Mouse (Mus musculus) MEL-GATA-1-ER (cell line): ENCODE measurements around the gene Pcsk5.
A peak's percentile ranks its signal among the peaks of the same experiment; 100 is the strongest.

ENCODE experiments used
- DNase-seq: peaks from one replicate; pipeline ENCODE4 v3.0.0-alpha.2; 2012; ENCODE audit warnings: low read depth; ENCODE audit errors: extremely low read depth

The Pcsk5 gene

DNA sequence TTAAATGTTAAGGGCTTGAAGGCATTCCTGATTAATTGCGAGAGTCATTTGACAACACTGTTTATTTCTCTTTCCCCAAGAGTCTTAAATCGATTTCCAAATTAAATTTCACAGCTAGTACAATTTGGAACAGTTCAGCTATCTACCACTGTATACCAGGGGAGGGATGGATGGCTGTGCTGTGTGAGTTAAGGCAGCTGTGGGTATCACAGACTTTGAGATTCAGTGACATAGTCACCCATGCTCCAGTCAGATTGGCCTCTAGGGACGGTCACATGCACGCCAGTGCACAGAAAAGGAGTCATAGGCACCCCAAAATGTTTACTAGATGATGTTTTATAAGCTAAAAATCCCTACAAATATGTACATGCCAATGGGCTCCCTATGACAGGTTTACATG, 260.0 kb downstream of the Pcsk5 start:
- no peak for DNase-seq

DNA sequence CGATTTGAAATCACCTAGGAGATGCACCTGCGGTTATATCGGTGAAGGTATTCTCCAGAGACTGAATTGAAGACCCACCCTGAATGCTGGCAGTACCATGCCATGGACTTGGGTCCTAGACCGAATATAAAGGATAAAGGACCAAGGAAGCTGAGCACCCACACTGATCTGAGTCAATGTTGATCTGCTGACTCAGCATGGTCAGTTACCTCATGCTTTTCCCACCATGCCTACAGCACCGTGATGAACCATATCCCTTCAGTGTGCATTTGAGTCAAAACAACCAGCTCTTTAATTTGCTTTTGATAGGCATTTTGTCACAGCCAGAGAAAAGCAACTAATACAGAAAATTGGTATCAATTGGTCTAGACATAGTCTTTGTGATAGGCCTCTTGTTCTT, 262.9 kb downstream of the Pcsk5 start:
- DNase-seq: no peak

DNA sequence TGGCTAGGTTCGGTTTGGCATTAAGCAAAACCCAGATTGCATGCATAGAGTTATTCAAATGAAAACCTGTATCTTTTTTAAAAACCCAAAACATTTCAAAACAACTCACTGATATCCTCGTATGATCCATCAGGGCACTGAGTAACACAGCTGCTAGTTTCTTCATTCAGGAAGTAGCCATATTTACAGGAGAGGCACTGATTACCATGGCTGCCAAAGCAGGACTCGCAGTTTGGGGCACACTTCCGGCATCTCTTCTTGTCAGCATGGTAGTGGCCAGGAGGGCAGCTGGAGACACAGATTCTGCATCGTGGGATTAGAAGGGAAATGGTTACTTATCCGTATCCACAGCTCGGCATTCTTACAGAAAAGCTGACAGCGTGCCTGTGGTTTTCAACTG, 265.1 kb downstream of the Pcsk5 start:
- no peak for DNase-seq

DNA sequence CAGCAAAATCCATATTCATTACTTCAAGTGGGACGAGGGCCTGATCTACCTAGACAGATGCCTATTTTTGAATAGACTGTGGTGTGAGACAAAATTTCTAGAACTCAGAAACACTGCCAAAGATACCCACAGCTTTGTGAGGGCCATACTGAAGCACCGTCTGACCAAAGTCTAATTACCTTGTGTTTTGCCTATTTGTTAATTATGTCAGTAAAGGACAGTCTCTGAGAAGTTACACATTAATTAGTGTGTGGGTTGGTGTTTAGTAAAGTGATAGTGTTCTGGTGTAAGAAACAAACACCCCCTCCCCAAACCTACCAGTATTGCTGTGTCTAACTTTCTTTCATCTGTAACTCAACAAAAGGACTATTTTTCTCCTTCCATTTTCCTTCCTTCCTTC, 266.5 kb downstream of the Pcsk5 start:
- no peak for DNase-seq

DNA sequence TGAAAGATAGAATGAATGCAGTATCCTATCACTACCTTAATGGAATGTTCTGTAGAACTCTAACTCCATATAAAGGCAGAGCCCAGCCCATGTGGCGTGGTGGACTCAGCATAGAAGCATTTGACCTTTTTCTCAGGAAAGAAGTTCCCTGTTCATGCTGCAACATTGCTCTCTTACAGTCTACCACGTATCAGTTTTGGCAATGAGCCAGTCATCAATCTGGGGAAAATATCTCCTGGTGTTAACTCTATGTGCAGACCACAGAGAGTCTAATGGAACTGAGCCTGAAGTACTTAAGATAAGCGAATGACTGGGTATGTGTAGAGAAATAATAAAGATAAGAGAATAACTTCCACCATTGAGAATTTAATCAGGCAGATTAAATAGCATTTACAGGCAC, 270.2 kb downstream of the Pcsk5 start:
- DNase-seq: no peak

DNA sequence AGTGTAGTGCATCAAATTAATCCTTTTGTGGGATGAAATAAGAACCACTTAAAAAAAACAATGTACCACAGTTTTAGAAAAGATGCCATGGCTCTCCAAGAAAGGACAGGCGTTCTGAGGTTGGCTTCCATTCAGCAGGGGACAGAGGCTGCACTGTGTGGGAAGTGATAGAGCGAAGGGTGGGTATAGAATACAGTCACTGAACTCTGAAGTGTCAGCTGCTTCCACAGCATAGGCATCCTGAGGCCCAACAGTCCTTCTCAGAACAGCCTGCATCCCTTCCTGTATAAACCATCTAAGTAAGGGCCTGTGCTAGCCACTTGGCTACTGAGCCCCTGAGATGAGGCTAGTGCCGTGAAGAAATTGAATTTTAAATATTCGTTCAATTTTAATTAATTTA, 271.3 kb downstream of the Pcsk5 start:
- no peak for DNase-seq

DNA sequence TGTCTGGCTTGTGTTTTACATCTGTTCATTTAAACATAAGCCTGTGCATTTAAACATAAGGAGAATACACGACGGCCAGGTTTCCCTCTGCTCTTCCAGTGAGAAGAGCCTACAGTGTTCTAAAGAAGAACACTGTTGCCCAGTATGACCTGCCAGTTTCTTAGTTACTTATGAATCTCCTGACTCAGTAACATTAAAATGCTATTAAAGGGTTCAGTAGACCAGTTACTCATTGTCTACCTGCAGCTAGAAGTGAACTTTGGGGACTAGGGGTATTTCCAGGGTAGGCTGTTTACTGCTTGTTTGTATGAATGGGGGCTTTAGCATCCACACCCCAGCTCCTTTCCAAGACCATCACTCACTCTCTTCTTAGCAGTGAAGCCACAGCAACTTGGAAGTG, 278.7 kb downstream of the Pcsk5 start:
- no peak for DNase-seq

DNA sequence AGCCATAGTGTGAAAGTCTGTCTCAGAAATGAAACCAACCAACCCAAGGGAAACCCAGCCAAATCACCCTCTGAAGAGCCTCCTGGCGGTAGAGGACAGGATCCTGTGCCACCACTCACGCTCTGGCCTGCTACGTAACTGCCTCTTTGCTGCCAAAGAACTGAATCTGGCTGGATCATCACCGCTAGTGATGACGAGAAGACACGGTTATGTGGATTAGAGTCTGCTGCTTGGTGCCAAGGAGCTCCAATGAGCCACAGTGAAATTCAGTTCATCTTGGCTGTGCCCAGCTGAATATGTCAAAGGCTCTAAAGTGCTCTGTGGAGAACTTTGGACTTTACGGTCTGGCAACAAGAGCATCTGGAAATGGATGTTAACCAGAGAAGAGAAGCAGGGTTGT, 282.3 kb downstream of the Pcsk5 start:
- DNase-seq: no peak

DNA sequence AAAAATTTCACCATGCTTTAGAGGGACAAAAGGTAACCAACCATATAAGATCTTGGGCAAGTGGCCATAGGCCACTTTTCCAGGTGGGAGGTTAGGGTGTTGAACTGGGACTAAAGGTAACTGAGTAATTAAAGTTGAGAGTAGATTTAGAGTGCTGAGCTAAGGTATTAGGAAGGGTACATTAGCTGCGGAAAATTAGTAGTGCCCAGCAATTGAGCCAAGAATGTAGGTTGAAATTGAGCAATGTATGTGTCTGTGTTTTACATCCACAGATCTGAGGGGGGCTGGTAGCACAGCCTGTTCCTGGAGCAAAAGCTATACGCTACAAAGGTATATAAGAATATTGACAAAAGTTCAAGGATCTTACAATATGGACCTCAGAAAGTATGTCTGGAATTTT, 282.9 kb downstream of the Pcsk5 start:
- DNase-seq: no peak

GRCm38 (mm10) chr19:17553396-17554100, 283.9 kb downstream of the Pcsk5 start:
- no peak for DNase-seq

DNA sequence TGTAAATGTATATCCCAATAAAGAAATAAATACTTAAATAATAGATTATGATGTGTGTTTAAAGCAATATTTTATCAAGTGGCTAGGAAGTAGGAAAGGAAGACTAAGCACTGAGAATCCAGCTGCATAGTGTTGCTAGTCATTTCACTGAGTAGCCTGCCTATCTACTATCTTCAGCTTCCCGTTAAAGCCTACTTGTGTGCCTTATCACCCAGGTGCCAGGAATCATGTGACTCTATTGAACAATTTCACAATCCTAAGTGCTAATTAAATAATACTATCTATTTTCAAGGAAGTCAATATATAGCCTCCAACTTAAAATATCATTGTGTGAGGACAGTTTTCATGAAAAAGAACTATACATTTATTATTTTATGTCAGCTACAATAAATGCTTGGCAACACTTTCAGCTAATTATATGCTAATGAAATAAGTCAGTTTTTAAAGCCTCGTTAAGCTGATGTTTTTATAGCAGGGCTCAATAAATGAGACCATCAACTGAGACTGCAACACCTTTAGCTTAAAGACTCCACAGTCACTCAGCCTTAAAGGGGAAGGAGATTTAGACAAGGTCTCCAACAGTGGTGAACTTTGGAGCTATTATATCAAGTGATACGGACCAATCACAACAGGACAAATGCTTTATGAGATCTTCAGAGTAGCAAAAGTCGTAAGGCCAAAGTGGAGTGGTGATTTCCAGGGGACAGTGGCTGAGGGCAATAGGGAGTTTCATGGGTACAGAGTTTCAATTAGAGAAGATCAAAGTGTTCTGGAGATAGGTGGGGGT, 308.5 kb downstream of the Pcsk5 start:
- peak; percentile 2 for DNase-seq

GRCm38 (mm10) chr19:17525558-17525957, 311.9 kb downstream of the Pcsk5 start:
- DNase-seq: no peak

- DNase-seq: no peak
These were observed 323.0 kb downstream of the Pcsk5 start for GRCm38 (mm10) chr19:17514456-17514855.

DNA sequence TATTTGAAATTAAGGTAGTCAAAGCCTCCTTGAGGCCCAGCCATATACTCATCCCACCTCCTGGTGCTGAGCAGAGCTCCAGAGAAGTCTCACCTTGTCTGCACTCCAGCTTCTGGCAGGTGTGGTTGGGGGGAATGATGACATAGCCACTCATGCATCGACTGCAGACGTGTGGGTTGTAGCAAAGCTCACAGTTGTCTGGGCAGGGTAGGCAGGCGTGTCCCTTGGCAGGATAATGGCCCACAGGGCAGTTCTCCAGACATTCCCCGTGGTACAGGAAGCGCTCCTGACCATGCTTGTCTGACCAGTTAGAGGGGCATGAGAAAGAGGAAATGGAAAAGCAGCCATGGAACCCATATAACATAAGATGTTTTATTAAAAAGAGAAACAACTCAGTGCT, 326.1 kb downstream of the Pcsk5 start:
- DNase-seq: no peak

- DNase-seq: no peak
These were observed 333.2 kb downstream of the Pcsk5 start for GRCm38 (mm10) chr19:17504212-17504611.

DNA sequence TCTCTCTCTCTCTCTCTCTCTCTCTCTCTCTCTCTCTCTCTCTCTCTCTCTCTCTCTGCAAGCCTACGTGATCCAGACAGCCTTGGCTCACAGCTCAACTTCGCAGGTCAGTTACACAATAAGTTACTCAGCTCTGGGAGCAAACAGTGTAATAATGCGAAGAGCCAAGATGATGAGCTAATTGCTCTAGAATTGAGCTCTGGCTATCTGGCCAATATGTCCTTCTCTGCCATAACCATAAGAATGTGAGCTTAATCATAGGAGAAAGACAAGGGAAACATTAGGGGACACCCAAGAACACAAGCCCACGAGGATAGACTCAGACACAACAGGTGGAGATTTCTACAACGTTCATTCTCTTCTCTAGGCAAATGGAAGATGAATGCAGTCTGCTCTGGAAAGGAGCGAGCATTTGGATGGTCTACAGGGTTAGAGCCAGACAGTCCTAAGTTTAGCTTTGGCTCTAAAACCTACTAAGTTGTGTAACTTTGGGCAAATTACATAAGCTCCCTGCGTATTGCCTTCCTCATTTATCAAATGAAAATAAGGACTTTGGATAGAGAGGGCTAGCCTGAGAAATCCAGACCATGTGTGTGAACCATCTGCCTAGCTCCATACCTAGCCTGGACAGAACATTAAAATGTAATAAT, 338.7 kb downstream of the Pcsk5 start:
- no peak for DNase-seq

- DNase-seq: no peak
These were observed 341.3 kb downstream of the Pcsk5 start for GRCm38 (mm10) chr19:17496131-17496530.

DNA sequence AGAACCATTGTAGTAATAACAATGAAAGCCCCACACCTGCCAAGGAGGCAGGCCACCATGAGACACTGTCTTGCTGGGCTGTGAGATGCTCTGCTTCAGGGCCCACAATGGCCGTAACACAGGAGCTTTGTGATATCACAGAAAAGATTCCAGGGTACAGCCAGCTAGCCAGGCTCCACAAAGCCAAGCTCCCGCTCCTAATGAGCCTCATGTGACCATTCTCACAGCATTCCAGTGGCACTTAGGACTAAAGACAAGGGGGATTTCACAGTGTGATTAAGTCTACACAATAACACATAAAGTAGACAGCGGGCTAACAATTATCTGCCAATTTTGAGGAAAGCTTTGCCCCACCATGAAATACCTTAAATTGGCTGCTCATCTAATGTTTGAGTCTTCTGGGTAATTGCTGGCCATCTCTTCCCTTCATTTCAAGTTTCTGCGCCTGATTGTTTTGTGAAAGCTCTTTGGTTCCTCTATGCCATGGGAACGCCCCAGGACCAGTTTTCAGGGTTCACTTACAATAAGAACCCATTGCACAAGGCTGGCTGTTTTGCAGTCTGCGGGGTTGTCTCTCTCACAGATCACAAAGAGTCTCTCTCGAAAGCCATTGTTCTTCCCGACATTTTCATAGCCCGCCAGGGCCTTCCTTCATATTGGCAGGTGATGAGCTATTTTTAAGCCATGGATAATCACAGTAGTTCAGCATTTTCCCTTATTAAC, 345.4 kb downstream of the Pcsk5 start:
- DNase-seq: no peak

DNA sequence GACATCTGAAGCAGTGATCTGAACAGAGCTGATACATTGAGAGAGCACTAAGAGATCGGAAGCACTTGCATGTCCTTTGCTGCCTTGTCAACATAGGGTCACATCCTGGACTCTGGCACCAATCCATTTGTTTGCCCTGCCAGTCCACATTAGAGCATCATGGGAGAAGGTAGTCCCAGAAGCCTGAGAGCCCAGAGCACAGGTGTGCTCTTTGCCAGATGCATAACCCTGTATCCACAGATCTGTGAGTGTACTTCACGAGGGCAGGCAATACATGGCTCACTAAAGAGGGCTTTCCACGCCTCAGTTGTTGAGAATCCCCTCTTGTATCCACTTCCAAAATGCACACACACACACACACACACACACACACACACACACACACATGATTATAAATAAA, 346.1 kb downstream of the Pcsk5 start:
- no peak for DNase-seq

DNA sequence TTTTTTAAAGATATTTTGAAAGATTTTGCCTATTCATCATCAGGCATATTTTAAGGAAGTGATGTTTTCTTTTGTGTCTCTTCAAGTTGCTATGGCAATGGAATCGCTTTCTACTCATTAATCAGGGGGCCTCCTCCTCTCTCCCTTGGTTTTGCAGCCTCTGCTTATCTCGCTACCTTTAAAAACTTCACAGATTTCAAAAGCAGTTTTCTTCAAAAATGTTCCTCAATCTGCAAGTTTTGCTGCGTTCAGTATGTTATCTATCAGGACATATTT, 347.6 kb downstream of the Pcsk5 start:
- DNase-seq: no peak

- no peak for DNase-seq
These were observed 348.2 kb downstream of the Pcsk5 start for GRCm38 (mm10) chr19:17489041-17489865.
